Mouse (Mus musculus) midbrain, embryonic 15.5 days (tissue): ENCODE measurements around the gene Slc9a8. TPM values are rescaled to one million over a fixed set of nuclear protein-coding genes. Genes with fewer than 3 reads are reported as not detected.
"Not testable (repeated sequence)": the region's sequence is repeated elsewhere in the genome, so short reads cannot be mapped to it uniquely, and the experiment has no call there.

Experiments
- ATAC-seq: fragments of 200-750 bp; cut with Nextera tagmentation; replicated peaks from 2 replicates; pipeline ENCODE4 v1.8.0; 2017; ENCODE audit warnings: moderate TSS enrichment
- H3K27ac ChIP-seq: fragments of 300-500 bp; sonication (generic); 2 replicates; pipeline ENCODE4 v1.5.1; 2015; ENCODE audit warnings: mild to moderate bottlenecking, inconsistent platforms
- H3K27me3 ChIP-seq: fragments of 300-500 bp; sonication (generic); replicated peaks from 2 replicates; pipeline ENCODE4 v1.6.1; 2015; ENCODE audit warnings: inconsistent platforms
- H3K36me3 ChIP-seq: fragments of 300-500 bp; sonication (generic); replicated peaks from 2 replicates; pipeline ENCODE4 v1.6.1; 2015; ENCODE audit warnings: inconsistent platforms
- H3K4me1 ChIP-seq: fragments of 300-500 bp; sonication (generic); 2 replicates; pipeline ENCODE4 v1.6.1; 2015; ENCODE audit warnings: inconsistent platforms
- H3K4me2 ChIP-seq: fragments of 300-500 bp; sonication (generic); 2 replicates; pipeline ENCODE4 v1.6.1; 2015; ENCODE audit warnings: inconsistent platforms, mild to moderate bottlenecking, moderate library complexity
- H3K4me3 ChIP-seq: fragments of 300-500 bp; sonication (generic); 2 replicates; pipeline ENCODE4 v1.5.1; 2015; ENCODE audit warnings: mild to moderate bottlenecking, inconsistent platforms
- H3K9ac ChIP-seq: fragments of 300-500 bp; sonication (generic); 2 replicates; pipeline ENCODE4 v1.6.1; 2015; ENCODE audit warnings: mild to moderate bottlenecking, inconsistent platforms
- H3K9me3 ChIP-seq: fragments of 300-500 bp; sonication (generic); 2 replicates; pipeline ENCODE4 v1.6.1; 2016; ENCODE audit warnings: inconsistent platforms
- whole genome bisulfite sequencing: fragments of 180-500 bp; shearing (Covaris S2); methylation state at CpG from one replicate; pipeline ENCODE4 v1.1.7; 2015; ENCODE audit warnings: mixed read lengths; 5-methylcytosine and 5-hydroxymethylcytosine counted together
- polyA plus RNA-seq: library from polyadenylated mRNA; unstranded; fragments of >200 nt; fragmentation: Nextera tagmentation; extraction: Ambion mirVana; gene quantifications from 2 replicates; pipeline ENCODE4 v1.2.1, GENCODE M21; 2015

Gene Slc9a8
- polyA plus RNA-seq, 1 experiment from 2014 or later = 23.2 TPM

- Histone ChIP-seq H3K4me2 (no peak overlapping the region), H3K27ac (no peak overlapping the region), H3K9ac (no peak overlapping the region), H3K4me3 (no peak overlapping the region), H3K27me3 (no peaks in the 10 kb centered on the region), H3K4me1 (no peaks in the 10 kb centered on the region), H3K9me3 (no peaks in the 10 kb centered on the region), H3K36me3 (no peaks in the 10 kb centered on the region)
- ATAC-seq = no peak
- 81% methylated on average over 4 of the region's 4 CpGs for WGBS
These were observed 35.1 kb upstream of the Slc9a8 start for GRCm38 (mm10) chr2:167386456-167386855.

- WGBS = 77% methylated on average over 6 of the region's 6 CpGs
- ATAC-seq = no peak
These were observed 34.5 kb upstream of the Slc9a8 start for GRCm38 (mm10) chr2:167386998-167387397.

DNA sequence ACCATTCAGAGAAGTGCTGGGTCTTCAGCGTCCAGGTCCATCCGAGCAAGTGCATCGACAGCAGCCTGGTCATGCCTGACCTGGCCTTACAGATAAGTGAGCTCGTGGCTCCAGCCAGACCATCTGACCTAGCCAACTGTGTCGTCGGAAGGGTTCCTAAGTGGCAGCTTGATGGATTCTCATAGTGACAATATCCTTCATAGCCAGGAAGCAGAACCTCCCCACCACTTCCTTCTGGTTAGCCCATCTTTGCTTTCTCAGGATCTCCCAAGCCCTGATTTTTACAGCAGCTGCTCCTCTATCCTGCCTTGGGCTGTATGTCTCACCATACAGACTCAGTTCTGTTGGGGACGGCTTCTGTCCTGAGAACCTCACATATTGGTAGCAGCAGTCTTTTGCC lies 27.1 kb upstream of the Slc9a8 start:
- H3K4me2 ChIP-seq = no peak overlapping the region
- no peaks in the 10 kb centered on the region for H3K27me3 ChIP-seq
- ATAC-seq = no peak
- H3K9me3 ChIP-seq = no peaks in the 10 kb centered on the region
- H3K27ac ChIP-seq = no peak overlapping the region
- H3K36me3 ChIP-seq = no peaks in the 10 kb centered on the region
- no peak overlapping the region for H3K4me3 ChIP-seq
- no peaks in the 10 kb centered on the region for H3K4me1 ChIP-seq
- WGBS = 91% methylated on average over 7 of the region's 7 CpGs
- no peak overlapping the region for H3K9ac ChIP-seq

More at GRCm38 (mm10) chr2:167386998-167387397, 34.5 kb upstream of the Slc9a8 start:
- no peaks in the 10 kb centered on the region for H3K9me3 ChIP-seq
- no peak overlapping the region for H3K4me3 ChIP-seq
- H3K36me3 ChIP-seq = no peaks in the 10 kb centered on the region
- H3K27ac ChIP-seq = no peak overlapping the region
- no peak overlapping the region for H3K4me2 ChIP-seq
- H3K4me1 ChIP-seq = no peaks in the 10 kb centered on the region
- no peaks in the 10 kb centered on the region for H3K27me3 ChIP-seq
- no peak overlapping the region for H3K9ac ChIP-seq

GRCm38 (mm10) chr2:167396420-167396819 lies 25.1 kb upstream of the Slc9a8 start:
- WGBS = 96% methylated on average over 9 of the region's 9 CpGs
- not testable (repeated sequence) for H3K36me3 ChIP-seq, H3K9ac ChIP-seq

DNA sequence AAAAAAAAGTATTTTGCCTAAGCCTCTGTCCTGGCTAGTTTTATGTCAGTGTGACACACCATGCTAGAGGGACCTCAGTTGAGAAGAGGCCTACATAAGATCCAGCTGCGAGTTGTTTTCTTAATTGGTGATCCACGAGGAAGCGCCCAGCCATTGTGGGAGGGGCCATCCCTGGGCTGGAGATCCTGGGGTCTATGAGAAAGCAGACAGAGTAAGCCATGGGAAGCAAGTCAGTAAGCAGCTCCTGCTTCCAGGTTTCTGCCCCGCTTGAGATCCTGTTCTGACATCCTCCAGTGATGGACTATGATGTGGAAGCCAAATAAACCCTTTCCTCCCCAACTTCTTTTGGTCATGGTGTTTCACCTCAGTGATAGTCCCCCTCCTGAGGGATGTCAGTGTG lies 22.5 kb upstream of the Slc9a8 start:
- H3K4me2 ChIP-seq = no peak overlapping the region
- WGBS = 57% methylated on average over 4 of the region's 4 CpGs
- no peaks in the 10 kb centered on the region for H3K4me1 ChIP-seq
- no peak for ATAC-seq
- no peak overlapping the region for H3K27ac ChIP-seq
- no peaks in the 10 kb centered on the region for H3K27me3 ChIP-seq
- no peak overlapping the region for H3K9ac ChIP-seq
- no peaks in the 10 kb centered on the region for H3K36me3 ChIP-seq
- H3K9me3 ChIP-seq = no peaks in the 10 kb centered on the region
- H3K4me3 ChIP-seq = no peak overlapping the region

More at GRCm38 (mm10) chr2:167396420-167396819, 25.1 kb upstream of the Slc9a8 start:
- H3K27me3 ChIP-seq, H3K27ac ChIP-seq, H3K9me3 ChIP-seq, ATAC-seq, H3K4me3 ChIP-seq, H3K4me2 ChIP-seq, H3K4me1 ChIP-seq: not testable (repeated sequence)

DNA sequence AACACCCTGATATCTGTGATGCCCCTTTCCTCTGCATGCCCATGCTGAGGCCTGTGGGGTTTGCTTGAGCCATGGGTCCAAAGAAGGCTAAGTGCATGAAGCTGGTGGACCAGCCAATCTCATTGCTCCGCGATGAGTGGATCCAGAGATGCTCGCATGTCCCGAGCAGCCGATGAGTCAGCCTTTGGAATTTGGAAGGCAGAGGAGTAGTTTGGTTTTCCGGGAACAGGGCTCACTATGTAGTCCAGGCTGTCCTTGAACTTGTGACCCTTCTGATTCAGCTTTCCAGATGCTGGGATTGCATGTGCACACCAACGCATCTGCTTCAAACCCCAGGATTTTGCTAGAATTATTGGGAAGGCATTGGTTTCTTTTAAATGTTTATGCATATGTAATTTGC lies 21.9 kb upstream of the Slc9a8 start:
- Histone ChIP-seq H3K27me3 (no peaks in the 10 kb centered on the region), H3K9me3 (no peaks in the 10 kb centered on the region), H3K9ac (no peak overlapping the region), H3K4me1 (no peaks in the 10 kb centered on the region), H3K36me3 (no peaks in the 10 kb centered on the region), H3K4me3 (no peak overlapping the region), H3K27ac (no peak overlapping the region), H3K4me2 (no peak overlapping the region)
- no peak for ATAC-seq
- 93% methylated on average over 7 of the region's 7 CpGs for WGBS

DNA sequence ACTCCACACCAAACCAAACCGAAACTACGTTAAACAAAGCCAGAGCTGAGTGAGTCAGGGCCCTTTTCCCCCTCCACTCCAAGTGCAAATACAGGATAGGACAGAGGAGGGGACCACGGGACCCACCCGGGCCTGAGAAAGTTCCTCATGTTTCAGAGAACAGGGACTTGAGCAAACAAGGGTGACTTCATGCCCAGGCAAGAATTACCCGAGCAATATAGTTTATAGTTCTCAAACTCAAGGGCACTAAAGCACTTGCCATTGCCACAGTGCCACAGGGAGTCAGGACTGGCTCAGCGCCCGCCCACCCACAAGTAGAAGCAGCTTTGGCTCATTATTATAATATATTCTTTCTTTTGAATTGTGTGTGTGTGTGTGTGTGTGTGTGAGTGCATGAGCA lies 18.4 kb upstream of the Slc9a8 start:
- Histone ChIP-seq H3K4me3 (no peak overlapping the region), H3K9ac (no peak overlapping the region), H3K36me3 (no peaks in the 10 kb centered on the region), H3K9me3 (no peaks in the 10 kb centered on the region), H3K4me1 (no peaks in the 10 kb centered on the region), H3K27me3 (no peaks in the 10 kb centered on the region), H3K4me2 (no peak overlapping the region), H3K27ac (no peak overlapping the region)
- 77% methylated on average over 7 of the region's 7 CpGs for WGBS
- ATAC-seq = no peak

- no peaks in the 10 kb centered on the region for H3K36me3 ChIP-seq
- no peaks in the 10 kb centered on the region for H3K27me3 ChIP-seq
- 83% methylated on average over 20 of the region's 20 CpGs for WGBS
- no peaks in the 10 kb centered on the region for H3K4me1 ChIP-seq
- no peak overlapping the region for H3K27ac ChIP-seq
- H3K9me3 ChIP-seq = no peaks in the 10 kb centered on the region
- no peak overlapping the region for H3K9ac ChIP-seq
- no peak overlapping the region for H3K4me3 ChIP-seq
- ATAC-seq = no peak
- H3K4me2 ChIP-seq = no peak overlapping the region
These were observed 16.2 kb upstream of the Slc9a8 start for GRCm38 (mm10) chr2:167405101-167405880.

- H3K4me1 ChIP-seq = no peaks in the 10 kb centered on the region
- no peak overlapping the region for H3K4me2 ChIP-seq
- WGBS = 93% methylated on average over 16 of the region's 16 CpGs
- no peaks in the 10 kb centered on the region for H3K36me3 ChIP-seq
- H3K9me3 ChIP-seq = no peaks in the 10 kb centered on the region
- no peak for ATAC-seq
- no peak overlapping the region for H3K9ac ChIP-seq
- no peak overlapping the region for H3K4me3 ChIP-seq
- no peaks in the 10 kb centered on the region for H3K27me3 ChIP-seq
- no peak overlapping the region for H3K27ac ChIP-seq
These were observed 14.1 kb upstream of the Slc9a8 start for GRCm38 (mm10) chr2:167407296-167407929.

DNA sequence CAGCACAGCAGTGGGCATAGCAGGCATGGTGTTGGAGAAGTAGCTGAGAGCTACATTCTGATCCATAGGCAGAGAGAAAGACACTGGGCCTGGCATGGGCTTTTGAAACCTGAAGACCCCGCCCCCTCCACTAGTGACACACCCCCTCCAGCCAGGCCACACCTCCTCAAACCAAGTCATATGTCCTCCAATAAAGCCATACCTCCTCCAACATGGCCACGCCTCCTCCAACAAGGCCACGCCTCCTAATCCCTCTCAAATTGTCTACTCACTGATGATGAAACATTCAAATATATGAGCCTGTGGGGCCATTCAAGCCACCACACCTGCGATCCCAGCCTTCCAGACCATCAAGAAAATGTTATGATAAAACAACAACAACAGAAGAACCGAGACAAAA lies 7.1 kb upstream of the Slc9a8 start:
- 87% methylated on average over 5 of the region's 5 CpGs for WGBS
- ATAC-seq = no peak
- Histone ChIP-seq H3K4me1 (no peaks in the 10 kb centered on the region), H3K27ac (no peak overlapping the region), H3K4me2 (no peak overlapping the region), H3K27me3 (no peaks in the 10 kb centered on the region), H3K4me3 (no peak overlapping the region), H3K9ac (no peak overlapping the region), H3K36me3 (no peaks in the 10 kb centered on the region), H3K9me3 (no peaks in the 10 kb centered on the region)

DNA sequence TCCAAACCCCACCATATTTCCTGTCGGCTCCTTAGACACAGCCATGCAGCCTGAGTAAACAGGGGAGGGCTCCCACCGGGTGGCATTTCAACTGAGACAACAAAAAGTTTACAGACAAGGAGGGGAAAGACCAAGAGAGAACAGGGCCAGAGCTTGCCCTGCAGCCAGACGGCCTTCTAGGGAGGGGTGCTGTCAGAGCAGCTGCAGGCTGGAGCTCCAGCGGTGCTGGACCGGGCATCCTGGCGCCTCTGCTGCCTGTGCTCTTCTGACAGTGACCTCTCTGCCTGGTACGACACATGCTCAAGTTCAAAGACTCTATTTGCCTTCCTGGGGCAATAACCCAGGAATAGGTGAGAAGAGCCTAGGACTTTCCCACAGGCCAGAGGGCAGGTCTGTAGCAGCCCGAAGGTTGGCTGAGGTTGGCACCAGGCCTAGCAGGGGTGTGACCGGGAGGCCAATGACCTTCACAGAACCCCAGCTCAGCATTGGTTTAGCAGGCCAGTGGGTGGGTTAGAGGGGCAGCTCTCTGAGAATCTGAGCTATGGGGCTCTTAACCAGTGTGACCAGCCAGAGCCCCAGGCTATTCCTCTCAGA lies 5.4 kb upstream of the Slc9a8 start:
- no peaks in the 10 kb centered on the region for H3K27me3 ChIP-seq
- H3K4me2 ChIP-seq = no peak overlapping the region
- H3K9ac ChIP-seq = no peak overlapping the region
- ATAC-seq = no peak
- H3K27ac ChIP-seq = no peak overlapping the region
- H3K36me3 ChIP-seq = no peaks in the 10 kb centered on the region
- 79% methylated on average over 9 of the region's 9 CpGs for WGBS
- no peaks in the 10 kb centered on the region for H3K9me3 ChIP-seq
- H3K4me1 ChIP-seq = peaks cover 9% of the 10 kb centered on the region; the same call in 1 of the 2 replicates
- H3K4me3 ChIP-seq = no peak overlapping the region

GRCm38 (mm10) chr2:167417048-167417447 lies 4.5 kb upstream of the Slc9a8 start:
- no peak overlapping the region for H3K27ac ChIP-seq
- H3K27me3 ChIP-seq = no peaks in the 10 kb centered on the region
- H3K4me1 ChIP-seq = peaks cover 10% of the 10 kb centered on the region; the same call in 1 of the 2 replicates
- no peaks in the 10 kb centered on the region for H3K36me3 ChIP-seq
- 88% methylated on average over 3 of the region's 3 CpGs for WGBS
- no peak for ATAC-seq
- H3K9me3 ChIP-seq = no peaks in the 10 kb centered on the region
- H3K4me3 ChIP-seq = no peak overlapping the region
- H3K4me2 ChIP-seq = no peak overlapping the region
- no peak overlapping the region for H3K9ac ChIP-seq
